Mouse (Mus musculus) hindlimb bud, embryonic 11.5 days (tissue): Measurements from ENCODE around the gene Pdzd2.

Experiments used
- DNase-seq: peaks from one replicate; pipeline ENCODE4 v3.0.0-alpha.2; 2012; ENCODE audit warnings: low read depth, low spot score; ENCODE audit errors: extremely low spot score

Pdzd2 gene

GRCm38 (mm10) chr15:12545220-12545619, 194.5 kb downstream of the Pdzd2 start:
- no peak for DNase-seq

- DNase-seq: no peak
These were observed 195.9 kb downstream of the Pdzd2 start for GRCm38 (mm10) chr15:12543686-12544325.

GRCm38 (mm10) chr15:12542316-12542715, 197.4 kb downstream of the Pdzd2 start:
- DNase-seq: no peak

- DNase-seq: no peak
These were observed 200.0 kb downstream of the Pdzd2 start for GRCm38 (mm10) chr15:12539618-12540302.

GRCm38 (mm10) chr15:12533254-12533653, 206.5 kb downstream of the Pdzd2 start:
- no peak for DNase-seq

- DNase-seq: no peak
These were observed 207.2 kb downstream of the Pdzd2 start for GRCm38 (mm10) chr15:12532568-12532967.

GRCm38 (mm10) chr15:12522810-12523209, 216.9 kb downstream of the Pdzd2 start:
- no peak for DNase-seq

- DNase-seq: no peak
These were observed 219.4 kb downstream of the Pdzd2 start for GRCm38 (mm10) chr15:12520292-12520691.

GRCm38 (mm10) chr15:12518370-12518973, 221.3 kb downstream of the Pdzd2 start:
- no peak for DNase-seq

- no peak for DNase-seq
These were observed 222.4 kb downstream of the Pdzd2 start for GRCm38 (mm10) chr15:12517314-12517813.

- DNase-seq: peak; percentile 76
These were observed 224.4 kb downstream of the Pdzd2 start for GRCm38 (mm10) chr15:12515272-12515844.

GRCm38 (mm10) chr15:12513526-12513925, 226.2 kb downstream of the Pdzd2 start:
- no peak for DNase-seq

- no peak for DNase-seq
These were observed 230.9 kb downstream of the Pdzd2 start for GRCm38 (mm10) chr15:12508765-12509377.

- DNase-seq: no peak
These were observed 232.2 kb downstream of the Pdzd2 start for GRCm38 (mm10) chr15:12507523-12507922.

- DNase-seq: no peak
These were observed 233.2 kb downstream of the Pdzd2 start for GRCm38 (mm10) chr15:12506514-12506913.

GRCm38 (mm10) chr15:12506085-12506484, 233.6 kb downstream of the Pdzd2 start:
- no peak for DNase-seq

GRCm38 (mm10) chr15:12505556-12505955, 234.2 kb downstream of the Pdzd2 start:
- no peak for DNase-seq

GRCm38 (mm10) chr15:12503907-12504306, 235.8 kb downstream of the Pdzd2 start:
- DNase-seq: no peak

- no peak for DNase-seq
These were observed 237.7 kb downstream of the Pdzd2 start for GRCm38 (mm10) chr15:12501924-12502548.

- DNase-seq: no peak
These were observed 239.1 kb downstream of the Pdzd2 start for GRCm38 (mm10) chr15:12500674-12501073.

GRCm38 (mm10) chr15:12494084-12494483, 245.6 kb downstream of the Pdzd2 start:
- DNase-seq: no peak
